Mouse (Mus musculus) cerebellum, adult 2 months (tissue): ENCODE data around the gene Lce3f. TPM values are rescaled to one million over a fixed set of nuclear protein-coding genes. Genes with fewer than 3 reads are reported as not detected.

Experiments used
- DNase-seq, 2 experiments: peaks; one replicate each; pipeline ENCODE4 v3.0.0; 2021
- H3K27ac ChIP-seq: fragments of 200-500 bp; 2 replicates; pipeline ENCODE4 v1.5.1; 2012; ENCODE audit warnings: low read length, control low read depth, inconsistent platforms; ENCODE audit not compliant: insufficient read depth
- H3K27me3 ChIP-seq: fragments of 200-500 bp; 2 replicates; pipeline ENCODE4 v1.6.1; 2012; ENCODE audit warnings: inconsistent platforms, mild to moderate bottlenecking, low read length, moderate library complexity; ENCODE audit not compliant: control insufficient read depth, insufficient read depth
- H3K4me1 ChIP-seq: fragments of 200-500 bp; 2 replicates; pipeline ENCODE4 v1.6.1; 2011; ENCODE audit warnings: low read length; ENCODE audit not compliant: control insufficient read depth, insufficient read depth
- H3K4me3 ChIP-seq: fragments of 200-500 bp; replicated peaks from 2 replicates; pipeline ENCODE3; 2011; ENCODE audit warnings: mild to moderate bottlenecking, low read depth, low read length, control low read depth; ENCODE audit not compliant: insufficient read depth
- CTCF ChIP-seq: fragments of 200-500 bp; IDR thresholded peaks from 2 replicates; pipeline ENCODE4 v1.5.1; 2011; ENCODE audit warnings: low read depth, mild to moderate bottlenecking, control low read depth, low read length, moderate library complexity, borderline replicate concordance; ENCODE audit not compliant: insufficient read depth
- POLR2A ChIP-seq: fragments of 200-500 bp; IDR thresholded peaks from 2 replicates; pipeline ENCODE4 v1.6.1; 2011; ENCODE audit warnings: low read length, control low read depth, borderline replicate concordance; ENCODE audit not compliant: insufficient read depth
- WGBS: fragments of 180-500 bp; shearing (Covaris S2); methylation state at CpG from one replicate; pipeline ENCODE4 v1.1.7; 2018; 5-methylcytosine and 5-hydroxymethylcytosine counted together
- polyA plus RNA-seq: library from polyadenylated mRNA; depleted of rRNA; stranded (reverse); fragments of >200 nt; gene quantifications from 2 replicates; pipeline ENCODE4 v1.2.3, GENCODE M21; 2012; rRNA removed

Lce3f gene
- polyA plus RNA-seq, result not detected in 2 replicates

DNA sequence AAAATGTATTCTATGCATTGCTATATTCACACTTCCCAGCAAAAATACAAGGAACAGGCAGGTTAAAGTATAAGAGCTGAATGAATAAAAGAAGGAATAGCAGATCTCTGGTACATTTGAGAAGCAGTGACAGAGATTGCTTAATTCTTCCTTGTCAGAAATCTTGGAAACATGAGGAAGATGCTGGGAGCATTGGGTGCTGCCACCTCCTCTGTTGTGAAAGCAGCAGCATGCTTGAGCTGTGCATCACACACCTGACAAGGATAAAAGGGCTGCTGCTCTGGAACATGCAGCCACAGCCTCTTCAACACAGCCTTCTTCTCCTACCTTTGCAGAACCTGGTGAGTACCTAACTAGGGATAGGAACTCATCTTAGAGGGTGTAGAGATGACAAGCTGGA lies at the start of gene Lce3f:
TSS of gene Lce3f (plus strand) at position 301 of the 400 bp plus-strand sequence.
- Histone ChIP-seq H3K4me1 (no peaks in the 10 kb centered on the region), H3K27ac (no peak within 1 kb of the TSS), H3K27me3 (no peaks in the 10 kb centered on the region), H3K4me3 (no peak within 1 kb of the TSS)
- TF ChIP-seq CTCF, result no peak
- no peak for DNase-seq

DNA sequence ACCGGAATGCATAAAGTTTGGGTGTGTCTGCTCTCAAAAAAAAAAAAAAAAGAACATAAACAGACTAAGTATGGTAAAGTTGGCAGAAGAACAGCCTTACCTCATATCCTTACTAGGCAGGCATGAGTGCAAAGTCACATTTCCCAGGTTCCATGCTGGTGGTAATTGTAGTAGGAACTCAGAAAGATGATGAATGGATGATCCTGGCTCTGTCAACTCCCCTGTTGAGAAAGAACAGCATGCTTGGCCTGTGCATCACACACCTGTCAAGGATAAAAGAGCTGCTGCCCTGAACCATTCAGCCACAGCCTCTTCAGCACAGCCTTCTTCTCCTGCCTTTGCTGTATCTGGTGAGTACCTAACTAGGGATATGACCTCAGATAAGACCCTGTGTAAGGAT lies 47.8 kb upstream of the Lce3f start, which contains the start of gene Lce3c:
TSS of gene Lce3c (plus strand) at position 301 of the 400 bp plus-strand sequence.
- Histone ChIP-seq H3K27me3 (no peaks in the 10 kb centered on the region), H3K4me1 (no peaks in the 10 kb centered on the region), H3K4me3 (no peak within 1 kb of the TSS), H3K27ac (no peak within 1 kb of the TSS)
- DNase-seq, result no peak
- TF ChIP-seq POLR2A, result no peak
- no peak for TF ChIP-seq CTCF
- 86% methylated on average over 1 of the region's 1 CpGs for WGBS

DNA sequence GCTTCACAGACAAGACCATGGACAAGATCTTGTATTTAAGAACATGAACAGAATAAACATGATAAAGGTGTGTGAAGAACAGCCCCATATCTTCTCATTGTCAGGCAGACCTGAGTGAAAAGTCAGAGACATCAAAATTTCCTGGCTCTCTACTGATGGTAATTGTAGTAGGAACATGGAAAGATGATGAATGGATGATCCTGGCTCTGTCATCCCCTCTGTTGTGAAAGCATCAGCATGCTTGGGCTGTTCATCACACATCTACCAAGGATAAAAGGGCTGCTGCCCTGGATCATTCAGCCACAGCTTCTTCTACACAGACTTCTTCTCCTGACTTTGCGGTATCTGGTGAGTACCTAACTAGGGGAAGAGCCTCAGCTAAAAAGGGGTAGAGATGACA lies 34.9 kb upstream of the Lce3f start, which contains the start of gene Lce3d:
TSS of gene Lce3d (plus strand) at position 301 of the 400 bp plus-strand sequence.
- 95% methylated on average over 1 of the region's 1 CpGs for WGBS
- TF ChIP-seq POLR2A (no peak), CTCF (no peak)
- H3K4me1 ChIP-seq, result no peaks in the 10 kb centered on the region
- H3K27me3 ChIP-seq, result no peaks in the 10 kb centered on the region
- H3K4me3 ChIP-seq, result no peak within 1 kb of the TSS
- DNase-seq, result no peak
- no peak within 1 kb of the TSS for H3K27ac ChIP-seq

DNA sequence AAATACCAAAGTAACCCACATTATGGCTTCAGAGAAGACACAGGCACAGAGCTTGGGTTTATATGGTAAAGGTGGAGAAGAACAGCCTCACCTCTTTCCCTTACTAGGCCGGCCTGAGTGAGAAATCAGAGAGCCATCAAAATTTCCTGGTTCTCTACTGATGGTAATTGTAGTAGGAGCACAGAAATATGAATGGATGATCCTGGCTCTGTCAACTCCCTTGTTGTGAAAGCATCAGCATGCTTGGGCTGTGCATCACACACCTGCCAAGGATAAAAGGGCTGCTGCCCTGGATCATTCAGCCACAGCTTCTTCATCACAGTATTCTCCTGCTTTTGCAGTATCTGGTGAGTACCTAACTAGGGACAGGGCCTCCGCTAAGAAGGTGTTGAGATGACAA lies 25.3 kb upstream of the Lce3f start, which contains the start of gene Lce3e:
TSS of gene Lce3e (plus strand) at position 301 of the 400 bp plus-strand sequence.
- WGBS, result 93% methylated on average over 2 of the region's 2 CpGs

DNA sequence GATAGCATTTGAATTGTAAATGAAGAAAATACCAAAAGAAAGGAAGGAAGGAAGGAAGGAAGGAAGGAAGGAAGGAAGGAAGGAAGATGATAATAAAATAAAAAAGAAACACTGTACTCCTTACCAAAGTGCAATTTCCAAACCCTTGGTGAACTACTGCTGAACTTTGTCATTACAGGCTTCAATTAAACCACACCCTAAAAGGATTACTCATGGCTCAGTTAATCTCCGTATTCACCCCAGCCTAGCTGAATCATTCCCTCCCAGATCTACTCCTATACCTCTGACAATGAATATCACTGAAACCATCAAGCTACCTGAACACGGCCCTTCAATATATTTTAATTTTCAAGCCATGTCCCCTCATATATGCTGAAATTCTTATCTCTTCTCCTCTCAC lies 13.5 kb upstream of the Lce3f start:
- H3K27me3 ChIP-seq, result no peaks in the 10 kb centered on the region
- H3K4me1 ChIP-seq, result no peaks in the 10 kb centered on the region
- no peak overlapping the region for H3K27ac ChIP-seq
- WGBS, result 83% methylated on average over 2 of the region's 2 CpGs
- no peak for DNase-seq
- no peak for TF ChIP-seq CTCF
- TF ChIP-seq POLR2A, result no peak
- no peak overlapping the region for H3K4me3 ChIP-seq

More for the DNA sequence above, 25.3 kb upstream of the Lce3f start, which contains the start of gene Lce3e:
- Histone ChIP-seq H3K27me3 (no peaks in the 10 kb centered on the region), H3K4me3 (no peak within 1 kb of the TSS), H3K4me1 (no peaks in the 10 kb centered on the region), H3K27ac (no peak within 1 kb of the TSS)
- no peak for TF ChIP-seq CTCF
- no peak for TF ChIP-seq POLR2A
- no peak for DNase-seq

DNA sequence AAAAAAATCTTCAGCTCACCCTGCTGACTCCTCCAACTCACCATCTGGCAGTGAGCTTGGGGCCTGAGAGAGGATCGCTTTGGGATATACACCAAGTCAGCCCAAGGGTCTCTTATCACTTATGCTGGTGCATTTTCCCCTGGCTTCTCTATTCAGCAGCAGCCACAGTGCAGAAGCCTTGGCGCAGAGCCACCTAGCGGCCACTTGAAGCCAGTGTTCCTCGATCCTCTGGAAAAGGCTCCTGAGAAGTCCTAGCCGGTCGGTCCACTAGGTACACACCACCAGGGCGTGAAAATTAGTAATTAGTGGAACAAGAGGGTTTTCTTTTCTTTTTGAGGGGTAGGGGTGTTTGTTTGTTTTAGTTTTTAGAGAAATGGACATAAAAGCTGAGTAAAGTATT lies 6.7 kb downstream of the Lce3f start:
- DNase-seq, result peak; percentile 39 to 46
- Histone ChIP-seq H3K4me3 (no peak overlapping the region), H3K4me1 (no peaks in the 10 kb centered on the region), H3K27me3 (no peaks in the 10 kb centered on the region), H3K27ac (no peak overlapping the region)
- under 1% methylated on average over 7 of the region's 7 CpGs for WGBS
- peak; percentile 62 for TF ChIP-seq CTCF
- TF ChIP-seq POLR2A, result no peak

DNA sequence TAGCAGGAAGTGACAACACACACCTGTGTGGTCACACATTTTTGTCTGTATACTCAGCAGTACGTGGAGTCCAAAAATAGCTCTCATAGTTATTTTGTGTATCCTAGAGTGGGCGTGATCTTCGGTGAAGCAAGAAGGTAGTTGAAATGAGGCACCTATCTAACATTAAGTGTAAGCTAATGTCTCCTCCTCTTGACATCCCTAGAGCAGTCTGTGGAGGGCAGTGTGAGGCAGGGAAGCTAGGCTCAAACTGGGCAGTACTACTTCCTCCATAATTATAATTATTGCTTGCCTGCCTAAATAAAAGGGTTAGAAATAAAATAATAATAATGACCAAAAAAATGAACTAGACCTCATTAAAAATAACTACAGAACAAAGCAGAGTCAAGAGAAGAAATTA lies 8.6 kb downstream of the Lce3f start:
- no peak overlapping the region for H3K27ac ChIP-seq
- no peak for DNase-seq
- no peak for TF ChIP-seq CTCF
- no peak for TF ChIP-seq POLR2A
- no peaks in the 10 kb centered on the region for H3K27me3 ChIP-seq
- no peak overlapping the region for H3K4me3 ChIP-seq
- H3K4me1 ChIP-seq, result no peaks in the 10 kb centered on the region
- WGBS, result 81% methylated on average over 3 of the region's 3 CpGs

DNA sequence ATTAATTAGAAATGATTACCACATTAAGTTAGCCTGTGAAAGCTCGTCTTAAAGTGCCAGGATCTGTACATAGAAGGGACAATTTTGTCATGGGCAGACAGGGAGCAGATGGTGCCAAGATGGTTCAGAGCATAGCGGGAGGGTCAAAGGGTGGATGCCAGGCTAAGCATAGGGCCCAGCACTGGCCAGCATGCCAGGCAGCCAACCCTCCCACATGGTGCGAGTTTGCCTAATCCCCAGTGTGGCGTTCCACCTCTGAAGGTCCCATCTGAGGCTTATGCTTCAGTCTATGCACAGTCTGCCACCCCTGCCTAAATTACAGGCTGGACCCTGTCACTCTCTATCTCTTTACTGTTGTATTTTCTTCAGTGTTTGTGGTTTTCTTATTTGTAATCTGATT lies 10.8 kb downstream of the Lce3f start:
- no peaks in the 10 kb centered on the region for H3K27me3 ChIP-seq
- WGBS, result 9% methylated on average over 4 of the region's 4 CpGs

DNA sequence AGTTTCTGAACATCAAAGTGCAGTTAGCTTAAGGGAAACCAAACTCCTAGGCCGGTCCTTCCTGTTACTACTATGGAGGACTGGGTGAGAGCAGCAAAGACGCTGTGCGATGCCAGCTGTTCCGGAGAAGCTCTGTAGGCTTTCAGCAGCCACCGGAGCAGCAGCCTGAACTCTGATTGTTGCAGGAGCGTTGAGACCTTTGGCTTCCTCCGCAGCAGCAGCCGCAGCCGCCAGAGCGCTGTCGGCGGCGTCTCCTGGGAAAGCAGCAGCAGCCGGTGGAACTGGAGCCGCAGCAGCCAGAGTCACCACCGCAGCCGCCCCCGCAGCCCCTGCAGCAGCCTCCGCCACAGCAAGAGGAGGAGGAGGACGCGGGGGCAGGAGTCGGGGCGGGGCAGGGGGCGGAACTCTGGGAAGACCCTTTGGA lies 22.4 kb downstream of the Lce3f start:
- H3K27ac ChIP-seq, result no peak overlapping the region
- no peak for DNase-seq
- no peaks in the 10 kb centered on the region; the same call in 1 of the 2 replicates for H3K27me3 ChIP-seq
- no peak overlapping the region for H3K4me3 ChIP-seq
- H3K4me1 ChIP-seq, result no peaks in the 10 kb centered on the region
- whole genome bisulfite sequencing, result under 1% methylated on average over 24 of the region's 24 CpGs
- no peak for TF ChIP-seq CTCF
- no peak for TF ChIP-seq POLR2A

More for the DNA sequence above, 10.8 kb downstream of the Lce3f start:
- DNase-seq, result no peak
- no peak for TF ChIP-seq CTCF
- TF ChIP-seq POLR2A, result no peak
- Histone ChIP-seq H3K27ac (no peak overlapping the region), H3K4me3 (no peak overlapping the region), H3K4me1 (no peaks in the 10 kb centered on the region)
